Mouse (Mus musculus): Measurements from ENCODE around the gene Dach1. TPM values are rescaled to one million over a fixed set of nuclear protein-coding genes. Genes with fewer than 3 reads are reported as not detected.

The Dach1 gene
- polyA plus RNA-seq, 2 experiments: 0.17 to 0.29 TPM

- H3K36me3 ChIP-seq (replicated peaks; ENCODE audit: control insufficient read depth, insufficient read depth, low read depth): no peaks in the 10 kb centered on the region
- no peak overlapping the region for H3K4me3 ChIP-seq (ENCODE audit: insufficient read depth in 1 of 2, low read depth in 2 of 2, low read length in 2 of 2)
- no peak for DNase-seq (ENCODE audit: low read depth in 3 of 3, low spot score in 3 of 3)
- no peak overlapping the region for H3K9ac ChIP-seq (replicated peaks)
- H3K27me3 ChIP-seq (ENCODE audit: control insufficient read depth, insufficient read depth, low read length): no peaks in the 10 kb centered on the region
- 45% methylated on average over 1 of the region's 1 CpGs for WGBS (ENCODE audit: insufficient replicate concordance)
- ATAC-seq (ENCODE audit: insufficient read depth): no peak
- H3K27ac ChIP-seq: no peak overlapping the region
- no peak overlapping the region for H3K4me2 ChIP-seq (ENCODE audit: low read depth)
- no peak for TF ChIP-seq EP300 (IDR thresholded peaks at IDR 0.05; ENCODE audit: low read depth)
- TF ChIP-seq CTCF (IDR thresholded peaks at IDR 0.05; ENCODE audit: low read depth): no peak
- no peaks in the 10 kb centered on the region for H3K4me1 ChIP-seq (replicated peaks; ENCODE audit: control insufficient read depth in 2 of 2, insufficient read depth in 2 of 2, low read length in 1 of 2)
- H3K9me3 ChIP-seq (ENCODE audit: control insufficient read depth, low read length): no peaks in the 10 kb centered on the region
Measured at GRCm38 (mm10) chr14:98083419-98083818, 86.1 kb downstream of the Dach1 start.

- WGBS (ENCODE audit: insufficient replicate concordance): 72% methylated on average over 6 of the region's 6 CpGs
- no peak overlapping the region for H3K27ac ChIP-seq
- no peaks in the 10 kb centered on the region for H3K9me3 ChIP-seq (ENCODE audit: control insufficient read depth, low read length)
- no peak for DNase-seq (ENCODE audit: low read depth in 3 of 3, low spot score in 3 of 3)
- no peak for ATAC-seq (ENCODE audit: insufficient read depth)
- no peak overlapping the region for H3K4me3 ChIP-seq (ENCODE audit: insufficient read depth in 1 of 2, low read depth in 2 of 2, low read length in 2 of 2)
- TF ChIP-seq EP300 (IDR thresholded peaks at IDR 0.05; ENCODE audit: low read depth) (no peak), CTCF (IDR thresholded peaks at IDR 0.05; ENCODE audit: low read depth) (no peak)
- H3K36me3 ChIP-seq (replicated peaks; ENCODE audit: control insufficient read depth, insufficient read depth, low read depth): no peaks in the 10 kb centered on the region
- H3K27me3 ChIP-seq (ENCODE audit: control insufficient read depth, insufficient read depth, low read length): no peaks in the 10 kb centered on the region
- H3K4me1 ChIP-seq (replicated peaks; ENCODE audit: control insufficient read depth in 2 of 2, insufficient read depth in 2 of 2, low read length in 1 of 2): no peaks in the 10 kb centered on the region
- H3K4me2 ChIP-seq (ENCODE audit: low read depth): no peak overlapping the region
- H3K9ac ChIP-seq (replicated peaks): no peak overlapping the region
Measured at GRCm38 (mm10) chr14:98080014-98080413, 89.6 kb downstream of the Dach1 start.

GRCm38 (mm10) chr14:98077996-98078395, 91.6 kb downstream of the Dach1 start:
- no peak for ATAC-seq (ENCODE audit: insufficient read depth)
- DNase-seq (ENCODE audit: low read depth in 3 of 3, low spot score in 3 of 3): no peak
- H3K9me3 ChIP-seq (ENCODE audit: control insufficient read depth, low read length): no peaks in the 10 kb centered on the region
- TF ChIP-seq EP300 (IDR thresholded peaks at IDR 0.05; ENCODE audit: low read depth): no peak
- no peak for TF ChIP-seq CTCF (IDR thresholded peaks at IDR 0.05; ENCODE audit: low read depth)
- H3K4me2 ChIP-seq (ENCODE audit: low read depth): no peak overlapping the region
- H3K27me3 ChIP-seq (ENCODE audit: control insufficient read depth, insufficient read depth, low read length): no peaks in the 10 kb centered on the region
- no peak overlapping the region for H3K9ac ChIP-seq (replicated peaks)
- no peak overlapping the region for H3K27ac ChIP-seq
- no peak overlapping the region for H3K4me3 ChIP-seq (ENCODE audit: insufficient read depth in 1 of 2, low read depth in 2 of 2, low read length in 2 of 2)
- no peaks in the 10 kb centered on the region for H3K4me1 ChIP-seq (replicated peaks; ENCODE audit: control insufficient read depth in 2 of 2, insufficient read depth in 2 of 2, low read length in 1 of 2)
- no peaks in the 10 kb centered on the region for H3K36me3 ChIP-seq (replicated peaks; ENCODE audit: control insufficient read depth, insufficient read depth, low read depth)

GRCm38 (mm10) chr14:98073421-98074080, 96.0 kb downstream of the Dach1 start:
- Histone ChIP-seq H3K36me3 (replicated peaks; ENCODE audit: control insufficient read depth, insufficient read depth, low read depth) (no peaks in the 10 kb centered on the region), H3K27ac (no peak overlapping the region), H3K4me2 (ENCODE audit: low read depth) (no peak overlapping the region), H3K27me3 (ENCODE audit: control insufficient read depth, insufficient read depth, low read length) (no peaks in the 10 kb centered on the region), H3K4me3 (ENCODE audit: insufficient read depth in 1 of 2, low read depth in 2 of 2, low read length in 2 of 2) (no peak overlapping the region), H3K9me3 (ENCODE audit: control insufficient read depth, low read length) (no peaks in the 10 kb centered on the region), H3K4me1 (replicated peaks; ENCODE audit: control insufficient read depth in 2 of 2, insufficient read depth in 2 of 2, low read length in 1 of 2) (no peaks in the 10 kb centered on the region), H3K9ac (replicated peaks) (no peak overlapping the region)
- TF ChIP-seq CTCF (IDR thresholded peaks at IDR 0.05; ENCODE audit: low read depth): no peak
- TF ChIP-seq EP300 (IDR thresholded peaks at IDR 0.05; ENCODE audit: low read depth): no peak
- WGBS (ENCODE audit: insufficient replicate concordance): 72% methylated on average over 12 of the region's 12 CpGs
- DNase-seq (ENCODE audit: low read depth in 3 of 3, low spot score in 3 of 3) (no peak), ATAC-seq (ENCODE audit: insufficient read depth) (no peak)

GRCm38 (mm10) chr14:98072647-98073420, 96.7 kb downstream of the Dach1 start:
- no peaks in the 10 kb centered on the region for H3K9me3 ChIP-seq (ENCODE audit: control insufficient read depth, low read length)
- WGBS (ENCODE audit: insufficient replicate concordance): 55% methylated on average over 11 of the region's 11 CpGs
- no peak for TF ChIP-seq EP300 (IDR thresholded peaks at IDR 0.05; ENCODE audit: low read depth)
- TF ChIP-seq CTCF (IDR thresholded peaks at IDR 0.05; ENCODE audit: low read depth): no peak
- H3K4me1 ChIP-seq (replicated peaks; ENCODE audit: control insufficient read depth in 2 of 2, insufficient read depth in 2 of 2, low read length in 1 of 2): no peaks in the 10 kb centered on the region
- no peaks in the 10 kb centered on the region for H3K36me3 ChIP-seq (replicated peaks; ENCODE audit: control insufficient read depth, insufficient read depth, low read depth)
- no peaks in the 10 kb centered on the region for H3K27me3 ChIP-seq (ENCODE audit: control insufficient read depth, insufficient read depth, low read length)
- no peak overlapping the region for H3K4me2 ChIP-seq (ENCODE audit: low read depth)
- ATAC-seq (ENCODE audit: insufficient read depth) (no peak), DNase-seq (ENCODE audit: low read depth in 3 of 3, low spot score in 3 of 3) (no peak)
- no peak overlapping the region for H3K27ac ChIP-seq
- H3K4me3 ChIP-seq (ENCODE audit: insufficient read depth in 1 of 2, low read depth in 2 of 2, low read length in 2 of 2): no peak overlapping the region
- no peak overlapping the region for H3K9ac ChIP-seq (replicated peaks)

All from liver, embryonic 14.5 days (tissue).